Mouse (Mus musculus): ENCODE measurements at regions not wholly inside any gene's neighbourhood (a gene's known extent, or its start where the extent isn't known, plus 50 kb on each side); places are given as distances from the start of the nearest gene placed in this dataset.
"Not testable (repeated sequence)": the region's sequence is repeated elsewhere in the genome, so short reads cannot be mapped to it uniquely, and the experiment has no call there.

- DNase-seq: peak; percentile 42 to 56
These were observed 77.0 kb upstream of the Lemd2 start for GRCm38 (mm10) chr17:27281241-27281640.

- not testable (repeated sequence) for DNase-seq
These were observed 75.4 kb upstream of the Lemd2 start for GRCm38 (mm10) chr17:27279491-27280288.

- DNase-seq: not testable (repeated sequence)
These were observed 73.5 kb upstream of the Lemd2 start for GRCm38 (mm10) chr17:27277786-27278185.

GRCm38 (mm10) chr17:27271756-27272155 lies 67.5 kb upstream of the Lemd2 start:
- not testable (repeated sequence) for DNase-seq

GRCm38 (mm10) chr17:27270776-27271175 lies 66.5 kb upstream of the Lemd2 start:
- DNase-seq: not testable (repeated sequence)

GRCm38 (mm10) chr17:27264607-27265006 lies 60.3 kb upstream of the Lemd2 start:
- not testable (repeated sequence) for DNase-seq

GRCm38 (mm10) chr17:27262607-27263006 lies 58.3 kb upstream of the Lemd2 start:
- DNase-seq: no peak

GRCm38 (mm10) chr17:27261981-27262380 lies 57.7 kb upstream of the Lemd2 start:
- DNase-seq: peak in 1 of 2 experiments; percentile 46

GRCm38 (mm10) chr17:27261251-27261650 lies 57.0 kb upstream of the Lemd2 start:
- no peak for DNase-seq

GRCm38 (mm10) chr17:27260116-27260515 lies 55.8 kb upstream of the Lemd2 start:
- DNase-seq: peak; percentile 71 to 78

- DNase-seq: peak; percentile 85 to 88
These were observed 53.1 kb upstream of the Lemd2 start for GRCm38 (mm10) chr17:27257345-27257744.

GRCm38 (mm10) chr17:27255804-27256203 lies 51.5 kb upstream of the Lemd2 start:
- DNase-seq: no peak
